Mouse (Mus musculus): ENCODE data around the gene Ccdc116.
"Not testable (repeated sequence)": the region's sequence is repeated elsewhere in the genome, so short reads cannot be mapped to it uniquely, and the experiment has no call there.

Gene Ccdc116

GRCm38 (mm10) chr16:17146772-17147235 lies at the start of gene Ccdc116:
Ccdc116 (minus strand) TSS chr16:17147229.
- in situ Hi-C loops (cut with MboI, MseI): no loop called here

DNA sequence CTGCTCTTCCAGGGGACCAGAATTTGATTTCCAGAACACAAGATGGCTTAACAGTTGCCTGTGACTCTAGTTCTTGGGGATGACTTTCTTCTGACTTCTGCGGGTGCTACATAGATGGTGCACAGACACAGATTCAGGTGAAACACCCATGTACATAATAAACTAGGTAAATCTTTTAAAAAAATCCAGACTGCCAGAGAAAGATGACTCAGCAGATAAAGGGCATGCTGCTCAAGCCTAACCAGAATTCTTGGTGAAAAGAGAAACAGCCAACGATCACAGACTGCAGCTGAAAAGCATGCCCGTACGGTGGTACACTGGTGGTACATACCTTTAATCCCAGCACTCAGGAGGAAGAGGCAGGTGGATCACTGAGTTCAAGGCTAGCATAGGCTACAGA lies 46.8 kb upstream of the Ccdc116 start:
- in situ Hi-C loops (cut with MboI, MseI): no loop called here

DNA sequence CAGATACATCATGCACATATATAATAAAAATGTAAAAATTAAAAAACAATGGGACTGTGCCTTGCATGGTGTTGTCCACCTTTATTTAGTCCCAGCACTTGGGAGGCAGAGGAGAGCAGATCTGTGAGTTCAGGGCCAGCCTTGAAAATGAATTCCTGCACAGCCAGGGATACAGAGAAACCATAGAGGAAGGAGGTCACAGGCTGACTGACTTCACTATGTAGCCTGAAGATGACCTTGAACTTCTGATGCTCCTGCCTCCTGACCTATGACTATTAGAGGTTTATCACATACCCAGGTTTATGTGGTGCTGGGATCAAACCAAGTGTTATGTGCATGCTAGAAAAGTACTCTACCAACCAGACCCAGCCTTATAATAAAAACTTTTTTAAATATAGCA lies 38.4 kb upstream of the Ccdc116 start:
- in situ Hi-C loops (cut with MboI, MseI): no loop called here

DNA sequence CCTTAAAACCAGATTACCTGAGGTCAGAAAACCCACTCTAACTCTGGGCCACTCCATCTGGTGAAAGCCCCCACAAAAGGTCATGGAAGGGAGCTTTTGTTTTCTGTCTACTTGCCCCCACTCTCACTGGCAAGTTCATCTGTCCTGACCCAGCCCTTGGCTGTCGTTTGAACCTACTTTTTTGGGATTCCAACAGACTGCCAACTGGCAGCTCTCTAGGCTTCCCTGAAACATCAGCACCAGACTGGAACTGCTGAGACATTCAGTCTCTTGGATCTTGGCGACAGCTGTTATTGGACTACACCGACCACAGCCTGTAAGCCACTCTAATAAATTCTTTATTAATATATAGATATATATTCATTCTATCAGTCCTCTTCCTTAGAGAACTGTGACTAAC lies 36.0 kb upstream of the Ccdc116 start:
- in situ Hi-C loops (cut with MboI, MseI): no loop called here

- in situ Hi-C loops (cut with MboI, MseI): no loop called here
These were observed 35.1 kb upstream of the Ccdc116 start for GRCm38 (mm10) chr16:17182136-17182535.

DNA sequence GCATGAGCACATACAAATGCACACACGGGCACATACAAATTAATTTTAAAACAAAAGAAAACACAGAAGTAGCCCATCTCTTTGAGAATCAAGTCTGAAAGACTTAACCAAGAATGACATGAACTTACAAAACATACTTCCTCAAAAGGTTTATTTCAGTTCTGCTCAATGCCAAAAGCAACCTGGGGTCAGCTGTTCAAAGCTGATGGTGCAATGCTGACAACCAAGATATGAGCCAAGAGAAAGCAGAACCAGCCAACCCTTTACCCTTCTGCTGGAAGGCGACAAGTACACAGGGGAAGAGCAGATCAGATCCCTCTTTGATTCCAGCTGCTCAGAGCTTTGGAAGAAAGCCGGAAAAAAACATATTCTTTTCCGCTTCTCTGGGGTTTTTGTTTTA lies 34.4 kb upstream of the Ccdc116 start:
- in situ Hi-C loops (cut with MboI, MseI): no loop called here

- in situ Hi-C loops (cut with MboI, MseI): no loop called here
These were observed 32.7 kb upstream of the Ccdc116 start for GRCm38 (mm10) chr16:17179706-17180105.

DNA sequence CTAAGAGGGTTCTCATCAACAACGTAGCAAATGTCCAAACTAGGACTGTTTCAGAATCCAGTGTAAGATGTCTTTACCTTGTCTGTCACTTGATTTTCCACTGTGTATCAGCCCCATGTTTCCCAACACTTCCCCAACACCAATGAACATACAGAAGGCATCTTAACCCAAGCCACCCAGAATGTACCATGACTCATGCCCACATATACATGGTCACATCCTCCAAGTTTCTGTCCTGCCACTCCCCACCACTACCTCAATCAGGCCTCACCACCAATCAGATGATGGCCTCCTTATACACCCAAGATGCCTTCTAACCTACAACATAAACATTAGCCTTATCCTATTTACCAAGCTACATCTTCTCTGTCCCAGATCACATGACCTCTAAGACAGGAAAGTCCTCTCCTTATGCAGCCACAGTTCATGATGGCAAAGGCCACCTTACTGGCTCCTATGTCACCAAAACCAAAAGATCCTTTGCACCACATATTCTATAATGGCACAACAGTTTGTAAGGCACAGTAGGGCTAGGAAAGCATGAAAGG lies 30.7 kb upstream of the Ccdc116 start:
- in situ Hi-C loops (cut with MboI, MseI): no loop called here

DNA sequence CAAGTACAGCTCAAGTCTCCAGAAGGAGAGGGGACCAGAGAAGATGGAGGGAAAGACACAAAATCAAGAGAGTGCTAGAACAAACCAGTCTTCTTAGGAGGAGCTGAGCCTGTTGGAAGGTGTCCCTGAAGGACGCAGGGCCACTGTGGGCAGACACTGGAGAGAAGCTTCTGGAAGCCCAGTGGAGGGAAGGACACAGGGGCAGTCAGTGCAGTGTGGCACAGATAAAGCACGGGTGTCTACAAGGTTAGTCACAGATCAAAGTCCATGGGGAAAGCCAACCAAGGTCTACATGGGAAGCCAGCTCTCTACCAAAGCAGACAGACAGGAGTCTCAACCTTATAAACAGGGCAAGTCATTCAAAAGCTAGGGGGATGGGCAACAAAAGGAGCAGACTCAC lies 28.7 kb upstream of the Ccdc116 start:
- in situ Hi-C loops (cut with MboI, MseI): no loop called here

DNA sequence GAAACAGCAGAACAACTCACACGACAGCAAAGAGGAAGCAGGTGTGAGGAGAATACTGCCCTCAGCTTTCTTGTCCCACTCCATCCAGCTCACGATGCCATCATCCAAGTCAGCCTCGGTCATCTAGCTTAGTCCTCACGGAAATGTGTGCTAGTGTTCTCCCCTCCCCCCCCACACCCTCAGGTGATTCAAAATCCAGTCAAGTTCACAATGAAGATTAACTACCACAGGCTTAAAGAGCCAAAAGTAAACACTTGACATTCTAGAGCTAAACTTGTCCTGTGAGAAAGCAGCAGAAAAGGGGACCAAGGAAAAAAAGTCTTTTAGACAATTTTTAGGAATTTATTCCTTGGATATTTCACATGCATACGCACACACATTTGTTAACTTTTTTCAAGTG lies 21.0 kb upstream of the Ccdc116 start:
- in situ Hi-C loops (cut with MboI, MseI): no loop called here

GRCm38 (mm10) chr16:17167179-17167578 lies 20.1 kb upstream of the Ccdc116 start:
- in situ Hi-C loops (cut with MboI, MseI): no loop called here

DNA sequence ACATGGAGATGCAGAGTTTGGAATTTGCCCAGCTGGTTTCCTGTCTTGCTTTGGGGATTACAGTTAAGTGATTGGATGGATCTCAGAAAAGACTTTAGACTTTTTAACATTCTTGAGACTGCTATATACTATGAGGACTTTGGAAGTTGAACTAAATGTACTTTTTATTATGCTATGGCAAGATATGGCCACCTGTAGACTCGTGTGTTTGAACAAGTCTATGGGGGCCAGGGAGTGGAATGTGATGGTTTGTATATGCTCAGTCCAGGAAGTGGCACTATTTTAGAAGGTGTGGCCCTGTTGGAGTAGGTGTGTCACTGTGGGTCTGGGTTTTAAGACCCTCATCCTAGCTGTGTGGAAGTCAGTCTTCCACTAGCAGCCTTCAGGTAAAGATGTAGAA lies 18.4 kb upstream of the Ccdc116 start:
- in situ Hi-C loops (cut with MboI, MseI): not testable (repeated sequence)

DNA sequence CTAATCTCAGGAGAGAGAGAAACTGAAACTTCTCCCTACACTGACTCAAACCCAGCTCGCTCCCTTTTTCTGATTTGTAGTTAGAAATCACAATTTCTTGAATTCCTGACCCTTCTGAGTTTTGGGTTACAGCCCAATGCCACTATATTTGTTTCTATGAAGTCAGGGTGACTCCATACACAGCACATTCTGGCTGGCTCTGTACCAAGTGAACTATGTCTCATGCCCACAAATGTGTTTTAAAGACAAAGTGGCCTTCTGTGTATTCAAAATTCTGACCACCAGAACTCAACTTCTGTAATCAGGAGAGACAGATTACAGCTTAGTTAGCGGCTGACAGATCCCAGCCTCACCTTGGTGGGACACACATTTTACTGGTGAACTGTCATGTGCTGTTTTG lies 7.3 kb upstream of the Ccdc116 start:
- in situ Hi-C loops (cut with MboI, MseI): no loop called here

DNA sequence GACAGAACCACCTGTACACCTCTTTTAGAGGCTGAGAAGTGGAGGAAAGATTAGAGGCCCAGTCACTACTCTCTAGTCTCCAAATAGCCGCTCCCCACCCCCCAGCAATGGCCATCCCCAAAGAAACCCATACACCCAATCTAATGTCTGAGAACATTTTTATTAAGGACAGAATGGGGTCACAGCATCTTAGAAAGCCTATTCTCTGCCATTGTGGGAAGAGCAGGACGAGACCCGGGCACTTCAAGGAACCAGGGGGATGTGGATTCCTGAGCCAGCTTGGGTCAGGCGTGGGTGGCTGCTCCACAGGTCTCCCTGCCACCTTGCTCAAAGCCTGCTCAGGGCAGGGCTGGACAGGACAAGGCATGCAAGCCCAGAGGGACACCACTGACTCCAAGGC lies 4.8 kb upstream of the Ccdc116 start:
- in situ Hi-C loops (cut with MboI, MseI): no loop called here

GRCm38 (mm10) chr16:17150520-17151258 lies 3.7 kb upstream of the Ccdc116 start:
- in situ Hi-C loops (cut with MboI, MseI): no loop called here

GRCm38 (mm10) chr16:17148084-17148483 lies 1.1 kb upstream of the Ccdc116 start:
- in situ Hi-C loops (cut with MboI, MseI): no loop called here

DNA sequence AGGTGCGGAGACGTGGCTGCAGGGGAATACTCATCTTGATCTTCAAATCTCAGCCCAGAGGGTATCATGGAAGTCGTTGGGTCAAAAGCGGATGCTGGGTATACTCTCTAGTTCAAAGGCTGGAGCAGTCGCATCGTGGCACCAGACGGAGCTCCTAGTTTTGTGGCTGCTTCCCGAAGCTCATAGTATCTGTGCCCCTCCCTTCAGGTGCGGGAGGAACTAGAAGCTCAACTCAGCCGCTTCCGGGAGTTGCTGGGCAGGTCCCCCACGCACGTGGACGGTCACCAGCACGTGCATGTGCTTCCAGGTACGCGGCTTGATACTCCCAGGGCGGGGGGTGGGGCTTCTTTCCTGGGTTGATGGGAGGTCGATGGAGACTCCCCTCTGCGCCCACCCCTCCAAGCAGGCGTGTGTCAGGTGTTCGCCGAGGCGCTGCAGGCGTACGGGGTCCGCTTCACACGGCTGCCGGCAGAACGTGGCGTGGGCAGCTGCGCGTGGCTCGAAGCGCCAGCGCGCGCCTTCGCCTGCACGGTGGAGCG lies 431 bp upstream of the Ccdc116 start:
- in situ Hi-C loops (cut with MboI, MseI): no loop called here

- in situ Hi-C loops (cut with MboI, MseI): loop anchor here (5.0 kb wide), 1 partner anchor 1098 kb away; no protein-coding TSS in a partner anchor
These were observed 2.7 kb downstream of the Ccdc116 start, which contains the start of gene Ydjc for GRCm38 (mm10) chr16:17144339-17144738. Ydjc (plus strand) TSS chr16:17144621.

- in situ Hi-C loops (cut with MboI, MseI): no loop called here
These were observed 9.7 kb downstream of the Ccdc116 start for GRCm38 (mm10) chr16:17137355-17137754.

GRCm38 (mm10) chr16:17132906-17133200 lies 14.2 kb downstream of the Ccdc116 start:
- in situ Hi-C loops (cut with MboI, MseI): loop anchor here (5.0 kb wide), 1 partner anchor 69 kb away; the partner anchor contains the start of gene Ube2l3

DNA sequence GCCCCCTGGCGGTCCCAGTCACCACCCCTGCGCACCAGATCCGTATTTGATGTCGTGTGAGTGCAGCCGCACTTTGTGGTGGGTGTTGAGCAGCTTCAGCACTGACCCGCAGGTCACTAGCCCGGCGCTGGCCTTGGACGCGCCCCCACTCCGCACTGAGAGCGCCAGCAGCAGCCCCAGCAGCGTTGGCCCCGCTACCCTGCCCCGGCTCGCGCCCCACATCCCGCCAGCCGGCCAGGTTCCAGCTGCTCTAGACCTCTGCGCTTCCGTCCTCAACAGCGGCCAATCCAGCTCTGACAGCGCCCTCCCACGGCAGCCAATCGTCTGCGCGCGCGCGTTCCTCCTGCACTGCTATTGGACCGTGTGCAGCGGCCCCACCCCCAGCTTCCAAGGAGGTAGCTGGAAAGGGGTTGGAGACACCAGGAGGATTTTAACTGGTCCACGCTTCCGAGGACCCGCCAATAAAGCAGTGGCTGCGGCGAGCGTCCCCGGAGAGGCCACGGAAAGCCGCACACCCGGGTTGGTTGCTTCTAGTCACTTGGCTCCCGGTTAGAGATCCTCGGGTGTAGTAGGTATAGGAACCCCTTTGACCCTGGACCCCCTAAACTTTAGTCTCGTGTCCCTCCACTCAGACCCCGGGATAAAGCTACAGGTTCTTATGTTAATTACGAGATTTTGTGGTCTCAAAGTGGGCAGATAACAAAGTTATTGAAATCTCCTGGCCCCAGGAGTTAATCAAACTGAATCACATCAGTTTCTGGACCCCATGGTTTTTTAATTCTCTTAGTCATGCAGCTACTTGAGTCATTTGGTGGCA lies 14.7 kb downstream of the Ccdc116 start, which contains the start of gene Sdf2l1:
Gene Sdf2l1, minus strand, starts transcription at position 295 of the 817 bp plus-strand sequence.
- in situ Hi-C loops (cut with MboI, MseI): loop anchor here (5.0 kb wide), 1 partner anchor 70 kb away; the partner anchor contains the start of gene Ube2l3

Data from regulatory T cell (primary cell).